Mouse (Mus musculus) regulatory T cell (primary cell): Measurements from ENCODE around the gene Dlgap5.

Experiments
- in situ Hi-C: fragments of 300-600 bp; cut with MboI, MseI; formaldehyde crosslinking; loops from one replicate; pipeline ENCODE4 v1.15.1; 2025; ENCODE audit warnings: high pct_unique_total_duplicates

Gene Dlgap5

GRCm38 (mm10) chr14:47395462-47396026, 22.7 kb downstream of the Dlgap5 start:
- in situ Hi-C loops = loop anchor here (5.0 kb wide), 1 partner anchor 63 kb away; no protein-coding TSS in a partner anchor

DNA sequence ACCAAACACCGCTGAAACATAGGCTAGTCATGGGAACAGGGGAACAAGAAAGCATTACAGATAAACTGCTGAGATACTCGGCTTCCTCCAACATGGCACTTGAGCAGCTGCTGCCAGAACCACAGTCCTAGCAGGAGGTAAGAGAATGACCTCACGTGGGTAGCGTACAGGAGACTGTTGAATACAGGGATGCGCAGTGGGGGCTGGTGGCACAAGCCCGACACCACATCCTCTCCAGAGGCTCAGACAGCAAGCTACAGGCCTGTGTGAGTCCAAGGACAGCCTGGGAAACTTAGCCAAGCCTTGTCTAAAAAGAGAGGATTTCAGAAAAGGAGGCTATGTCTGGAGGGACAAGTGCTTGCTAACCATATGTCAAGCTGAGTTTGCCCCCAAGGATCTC, 23.2 kb downstream of the Dlgap5 start:
- in situ Hi-C loops = loop anchor here (5.0 kb wide), 1 partner anchor 63 kb away; no protein-coding TSS in a partner anchor

- in situ Hi-C loops = no loop called here
Observed at GRCm38 (mm10) chr14:47393354-47394094, 24.7 kb downstream of the Dlgap5 start.

DNA sequence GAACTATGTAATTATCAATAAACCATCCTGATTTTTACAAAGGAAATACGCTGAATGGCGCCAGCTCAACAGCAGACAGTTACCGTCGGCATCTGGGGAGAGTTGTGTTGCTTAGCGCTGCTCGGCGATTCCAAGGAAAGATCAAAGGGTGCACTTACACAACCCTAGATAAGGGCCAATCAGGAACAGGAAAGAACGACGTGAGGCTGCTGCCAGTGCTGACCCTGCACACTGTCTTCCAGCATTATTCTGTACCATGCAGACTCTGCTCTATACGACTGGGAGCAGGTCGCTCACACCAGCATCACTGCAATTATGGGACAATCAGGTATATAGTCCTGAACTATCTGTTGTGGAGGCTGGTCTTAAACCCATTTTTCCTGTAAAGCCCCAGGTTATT, 32.1 kb downstream of the Dlgap5 start:
- in situ Hi-C loops = no loop called here

DNA sequence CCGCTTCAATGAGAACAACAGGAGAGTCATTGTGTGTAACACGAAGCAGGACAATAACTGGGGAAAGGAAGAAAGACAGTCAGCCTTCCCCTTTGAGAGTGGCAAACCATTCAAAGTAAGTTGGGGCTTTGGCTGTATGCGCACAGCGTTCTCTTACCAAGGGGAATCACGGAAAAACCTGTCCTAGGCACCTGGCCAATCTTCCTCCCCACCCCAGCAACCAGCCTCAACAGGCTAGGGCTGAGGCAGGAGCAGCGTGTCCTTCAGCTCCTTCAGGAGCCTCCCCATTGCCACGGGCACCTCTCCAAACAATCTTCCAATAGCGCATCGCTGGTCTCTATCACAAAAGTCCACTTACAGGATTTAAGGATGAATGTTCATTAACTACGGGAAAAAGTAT, 33.6 kb downstream of the Dlgap5 start:
- in situ Hi-C loops = no loop called here

DNA sequence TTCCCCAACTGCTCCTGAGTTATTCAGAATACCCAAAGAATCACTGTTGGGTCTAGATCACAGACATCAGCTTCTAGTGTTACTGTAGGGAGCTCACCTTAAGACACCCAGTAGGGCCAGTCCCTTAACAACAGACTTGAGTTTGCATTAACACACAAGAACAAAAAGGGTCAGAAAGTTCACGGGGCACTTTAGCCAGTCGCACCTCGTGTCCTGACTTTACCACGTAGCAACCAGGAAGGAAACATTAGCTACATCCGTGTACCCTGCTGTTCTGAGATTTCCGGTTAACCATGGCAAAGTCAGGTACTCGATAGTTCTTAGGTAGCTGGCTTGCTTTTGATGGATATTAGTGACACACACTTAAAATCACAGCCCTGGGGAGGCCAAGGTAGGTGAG, 34.3 kb downstream of the Dlgap5 start:
- in situ Hi-C loops = no loop called here

DNA sequence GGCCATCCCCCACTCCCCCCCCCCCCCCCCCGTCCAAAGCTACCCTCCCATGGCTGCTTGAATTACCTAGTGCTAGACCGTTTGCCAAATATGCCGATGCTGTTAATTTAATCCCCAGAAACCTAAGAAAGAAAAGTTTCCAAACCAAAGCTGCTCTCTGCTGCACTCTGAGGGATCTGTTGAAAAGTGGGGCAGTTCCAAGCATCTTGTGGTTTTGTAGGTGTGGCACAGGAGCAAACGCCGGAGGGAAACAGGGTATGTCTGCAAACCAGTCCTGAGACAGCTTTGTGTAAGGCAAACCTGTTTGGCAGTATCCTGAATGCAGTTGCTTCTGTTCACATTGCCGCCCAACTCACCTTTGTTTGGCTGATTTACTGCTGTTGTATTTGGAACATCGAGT, 39.9 kb downstream of the Dlgap5 start:
- in situ Hi-C loops = no loop called here

GRCm38 (mm10) chr14:47376526-47376925, 41.7 kb downstream of the Dlgap5 start:
- in situ Hi-C loops = no loop called here

DNA sequence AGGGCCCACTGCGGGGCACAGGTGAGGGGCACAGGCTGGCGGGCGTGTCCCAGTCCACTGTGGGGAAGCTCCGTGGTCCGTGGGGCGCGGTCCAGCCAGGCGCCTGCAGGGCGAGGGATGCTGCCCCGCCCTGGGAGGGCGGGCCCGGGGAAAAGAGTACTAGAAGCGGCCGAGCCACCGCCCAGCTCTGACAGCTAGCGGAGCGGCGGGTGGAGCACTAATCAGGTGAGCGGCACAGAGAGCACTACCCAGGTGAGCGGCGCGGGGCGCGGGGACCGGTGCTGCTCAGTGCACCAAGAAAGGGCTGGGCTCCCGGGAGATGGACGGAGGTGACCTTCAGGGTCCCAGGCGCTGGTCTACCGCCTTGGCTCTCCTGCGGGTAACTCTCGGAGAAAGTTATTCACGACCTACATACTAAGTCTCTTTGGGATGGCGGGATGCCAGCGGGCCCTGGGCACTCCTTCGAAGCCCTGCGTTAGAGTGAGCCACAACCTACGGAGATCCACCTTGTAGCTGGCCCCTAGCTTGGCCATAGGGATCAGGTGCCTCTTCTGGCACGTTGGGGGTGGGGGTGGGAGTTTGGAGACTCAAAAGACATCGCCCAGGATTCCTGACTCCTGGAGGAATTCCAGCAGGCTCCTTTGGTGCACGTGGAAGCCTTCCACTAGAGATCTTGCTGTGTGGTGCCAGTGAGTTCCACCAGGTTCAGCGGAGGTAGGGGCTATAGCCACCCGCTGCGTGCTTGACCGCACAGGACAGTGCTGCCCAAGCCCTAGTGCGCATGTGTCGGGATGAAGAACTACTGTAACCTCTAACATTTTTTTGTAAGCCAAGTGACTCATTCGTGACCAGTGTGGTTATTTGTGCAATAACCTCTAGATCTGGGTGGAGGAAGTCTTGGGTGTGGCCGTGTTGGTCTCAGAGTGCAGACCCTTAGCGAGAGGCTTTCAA, 44.2 kb downstream of the Dlgap5 start:
- in situ Hi-C loops = no loop called here

DNA sequence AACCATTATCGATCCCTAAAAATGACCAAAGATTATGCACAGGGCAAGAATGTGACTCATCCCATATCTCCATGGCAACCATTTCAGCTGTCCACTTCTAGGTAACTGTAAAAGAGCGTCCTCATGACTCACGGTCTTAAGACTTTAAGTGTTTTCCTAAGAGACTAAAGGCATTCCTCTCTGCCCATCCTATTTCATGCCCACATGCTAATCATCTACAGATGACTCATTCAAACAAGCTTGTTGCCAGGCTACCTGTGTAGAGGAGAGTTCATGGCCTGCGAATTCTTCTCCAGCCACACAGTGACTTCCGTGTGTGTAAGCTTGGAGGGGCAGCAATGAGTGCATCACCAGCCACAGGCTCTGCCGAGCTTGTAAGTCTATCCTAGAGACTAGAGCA, 46.5 kb downstream of the Dlgap5 start:
- in situ Hi-C loops = no loop called here

- in situ Hi-C loops = no loop called here
Observed at GRCm38 (mm10) chr14:47370790-47371189, 47.4 kb downstream of the Dlgap5 start.

GRCm38 (mm10) chr14:47369741-47370140, 48.5 kb downstream of the Dlgap5 start:
- in situ Hi-C loops = no loop called here

DNA sequence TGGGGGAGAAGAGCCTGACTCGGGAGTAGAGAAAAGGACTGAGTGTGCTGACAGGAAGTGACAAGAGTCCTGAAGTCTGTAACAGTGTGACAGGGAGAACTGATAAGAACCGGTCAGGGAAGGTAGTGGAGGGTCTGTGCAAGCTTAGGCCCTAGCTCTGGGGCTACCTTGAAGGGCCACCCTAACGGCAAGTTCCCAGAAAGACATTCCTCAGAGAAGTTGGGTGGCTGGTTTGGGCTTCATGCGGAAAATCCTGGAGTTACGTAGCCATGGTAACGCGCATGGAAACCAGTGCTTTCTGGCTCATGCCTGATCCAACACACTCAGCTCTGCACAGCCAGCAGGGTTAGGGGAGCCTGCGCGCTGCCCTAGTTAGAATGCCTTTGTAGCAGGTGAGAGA, 50.7 kb downstream of the Dlgap5 start, which contains the start of gene Lgals3:
TSS of gene Lgals3 (plus strand) at position 291 of the 400 bp plus-strand sequence.
- in situ Hi-C loops = no loop called here

DNA sequence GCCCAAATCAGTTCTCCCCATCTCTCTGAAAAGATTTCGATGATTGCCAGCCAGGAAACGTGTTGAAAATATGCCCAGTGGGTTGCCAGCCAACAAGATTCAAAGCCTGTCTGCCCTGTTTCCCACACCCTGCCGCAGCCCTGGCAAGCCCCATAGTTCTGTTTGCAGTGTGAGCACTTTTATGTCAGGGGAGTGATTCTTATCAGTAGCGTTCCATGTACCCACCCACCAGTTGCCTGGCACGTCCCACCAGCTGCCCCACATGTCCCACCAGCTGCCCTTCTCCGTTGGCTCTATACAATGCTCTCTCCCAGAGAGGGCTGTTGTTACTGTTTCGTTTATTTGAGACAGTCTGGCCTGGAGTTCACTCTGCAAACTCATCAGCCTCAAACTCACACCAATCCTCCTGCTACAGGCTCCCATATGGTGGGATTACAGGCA, 51.3 kb downstream of the Dlgap5 start:
- in situ Hi-C loops = no loop called here

DNA sequence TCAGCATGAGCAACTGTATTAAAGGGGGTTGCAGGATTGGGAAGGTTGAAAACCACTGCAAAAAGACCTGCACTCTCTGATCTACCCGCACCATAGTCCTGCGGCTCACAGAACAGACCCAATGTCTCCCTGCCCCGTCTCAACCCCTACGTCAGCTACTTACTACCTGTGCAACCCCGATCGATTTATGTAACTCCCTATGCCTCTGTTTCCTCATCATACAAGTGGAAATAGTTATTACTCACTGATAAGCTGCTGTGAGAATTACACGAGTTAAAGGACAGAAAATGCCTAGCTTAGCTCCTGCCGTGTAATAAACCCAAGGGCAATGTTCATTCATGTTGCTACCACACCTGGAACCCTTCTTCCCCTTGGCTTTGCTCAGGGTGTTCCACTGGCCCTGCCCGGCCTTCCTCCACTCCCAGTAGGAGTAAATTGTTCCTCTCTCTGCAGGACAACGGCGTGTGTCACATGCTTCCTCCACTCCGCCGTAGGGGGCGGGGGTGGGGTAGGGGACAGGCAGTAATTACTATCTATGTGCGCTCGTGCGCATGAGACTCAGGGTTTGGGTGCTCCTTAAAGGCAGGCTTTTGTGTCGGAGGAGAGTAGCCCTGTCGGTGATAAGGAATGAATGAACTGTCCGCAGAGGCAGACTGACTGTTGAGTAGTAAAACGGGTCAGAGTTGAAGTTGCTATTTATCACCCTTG, 53.3 kb downstream of the Dlgap5 start:
- in situ Hi-C loops = no loop called here

DNA sequence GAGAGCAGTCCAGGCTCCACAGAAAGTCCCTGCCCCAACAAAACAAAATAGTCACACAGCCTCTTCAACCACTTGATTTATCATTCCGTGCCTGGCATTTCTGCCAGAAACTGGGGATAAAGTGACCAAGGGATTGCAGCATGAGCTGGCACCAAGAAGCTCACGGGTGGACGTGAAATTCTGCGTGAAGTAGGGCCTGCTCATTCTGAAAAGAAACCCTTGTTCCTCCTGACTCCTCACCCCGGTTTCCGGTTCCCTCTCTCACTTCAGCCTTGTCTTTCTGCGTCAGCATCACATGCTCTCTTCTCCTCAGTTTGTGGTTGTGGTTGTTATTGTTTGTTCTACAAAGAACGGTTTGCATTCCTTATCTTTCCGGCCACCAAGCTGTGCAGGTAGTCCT, 56.3 kb downstream of the Dlgap5 start:
- in situ Hi-C loops = no loop called here

DNA sequence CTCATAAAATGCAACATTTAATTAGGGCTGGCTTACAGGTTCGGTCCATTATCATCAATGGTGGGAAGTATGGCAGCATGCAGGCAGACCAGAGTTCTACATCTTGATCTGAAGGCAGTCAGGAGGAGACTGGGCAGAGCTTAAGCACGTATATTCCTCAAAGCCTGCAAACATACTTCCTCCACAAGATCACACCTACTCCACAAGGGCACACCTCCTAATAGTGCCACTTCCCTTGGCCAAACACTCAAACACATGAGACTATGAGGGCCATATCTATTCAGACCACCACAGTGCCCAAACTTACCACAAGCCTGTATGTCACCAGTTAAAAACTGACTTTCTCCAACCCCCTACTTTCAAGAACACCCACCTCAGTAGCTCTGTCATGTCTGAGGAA, 56.8 kb downstream of the Dlgap5 start:
- in situ Hi-C loops = no loop called here

DNA sequence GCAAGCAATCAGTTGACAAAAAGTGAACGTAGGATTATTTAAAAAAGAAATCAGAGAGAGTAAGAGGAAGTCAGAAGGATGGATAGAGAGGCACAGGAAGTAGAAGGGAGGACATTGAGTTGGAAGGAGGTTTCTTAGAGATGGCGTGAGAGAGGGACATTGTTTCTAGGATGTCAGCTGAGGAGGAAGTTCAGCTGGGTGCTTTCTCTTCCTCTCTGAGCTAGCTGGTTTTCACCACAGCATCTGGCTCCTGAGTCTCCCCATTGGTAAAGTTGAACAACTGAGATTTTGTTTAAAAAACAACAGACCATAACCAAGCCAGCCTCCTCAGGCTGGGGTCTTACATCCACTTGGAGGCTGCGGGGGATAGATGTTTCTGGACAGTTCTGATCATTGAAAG, 58.6 kb downstream of the Dlgap5 start:
- in situ Hi-C loops = no loop called here

DNA sequence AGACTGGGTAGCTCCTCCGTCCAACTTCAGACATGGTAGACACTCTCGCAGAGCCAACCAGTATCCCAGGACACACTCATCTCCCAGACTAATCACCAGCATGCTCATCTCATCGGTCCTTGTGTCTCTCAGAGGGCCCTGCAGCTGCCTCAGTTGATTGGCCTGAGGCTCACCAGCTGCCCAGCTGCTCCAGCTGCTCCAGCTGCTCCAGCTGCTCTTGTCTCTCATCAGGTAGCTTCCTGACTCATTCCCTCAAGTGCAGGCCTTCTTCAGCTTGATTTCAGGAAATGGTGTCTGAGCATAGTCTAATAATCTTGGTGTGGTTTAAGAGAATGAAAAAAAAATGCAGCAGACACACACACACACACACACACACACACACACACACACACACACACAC, 61.6 kb downstream of the Dlgap5 start:
- in situ Hi-C loops = no loop called here

DNA sequence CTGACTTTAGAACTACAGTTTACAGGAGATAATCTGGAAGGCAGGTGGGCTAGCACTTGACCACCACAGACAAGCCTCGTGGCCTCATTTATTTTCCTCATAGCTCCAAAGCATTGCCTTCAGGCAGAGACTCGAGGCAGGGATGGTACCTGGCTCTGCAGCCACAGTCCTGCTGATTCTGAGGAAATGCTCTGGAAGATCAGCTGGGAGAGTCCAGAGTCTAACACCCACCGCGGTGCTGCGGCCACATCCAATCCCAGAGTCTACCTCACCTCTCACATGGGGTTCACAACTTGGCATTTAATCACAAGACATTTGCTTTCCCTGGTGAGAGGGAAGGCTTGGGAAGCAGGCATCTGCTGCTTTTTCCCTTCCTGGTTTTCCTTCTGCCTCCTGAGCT, 63.3 kb downstream of the Dlgap5 start:
- in situ Hi-C loops = no loop called here

DNA sequence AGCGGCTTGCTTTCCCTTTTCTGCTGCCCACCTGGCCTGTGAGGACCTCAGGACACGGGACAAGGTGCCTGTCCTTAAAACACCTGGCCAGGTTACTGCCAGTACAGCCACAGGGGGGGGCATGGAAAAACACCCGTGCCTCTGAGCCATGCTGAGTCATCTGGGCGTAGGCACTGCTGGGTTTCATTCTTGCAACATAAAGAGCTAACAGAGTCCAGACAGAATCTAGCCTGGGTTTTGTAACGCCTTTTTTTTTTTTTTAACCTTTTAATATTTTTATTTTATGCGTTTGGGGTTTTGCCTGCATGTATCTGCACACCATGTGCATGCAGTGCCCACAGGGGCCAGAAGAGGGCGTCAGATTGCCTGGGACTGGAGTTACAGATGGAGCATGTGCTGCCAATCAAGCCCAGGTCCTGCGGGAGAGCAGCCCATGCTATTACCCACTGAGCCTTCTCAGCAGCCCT, 64.1 kb downstream of the Dlgap5 start:
- in situ Hi-C loops = no loop called here
